In the genomic region with DNA sequence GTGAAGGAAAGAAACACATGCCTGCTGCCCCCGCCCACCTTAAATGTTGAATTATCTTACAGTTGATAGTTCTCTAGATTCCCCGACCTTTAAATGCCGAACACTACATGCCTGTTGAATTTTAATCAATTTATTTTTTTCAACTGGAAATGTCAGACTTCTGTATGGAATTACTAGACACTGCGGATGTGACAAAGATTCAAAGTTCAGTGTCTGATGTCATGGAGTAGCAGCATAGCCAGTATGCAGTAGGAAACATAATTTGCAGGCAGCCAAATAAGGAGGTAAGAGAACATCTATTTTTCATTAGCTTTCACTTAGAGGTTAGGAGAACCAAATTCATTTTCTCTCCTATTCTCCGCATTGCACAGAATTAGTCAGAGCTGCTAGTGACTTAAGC, we compare ENCODE assay signal across 19 mouse cellular contexts.
A peak's percentile ranks its signal among the peaks of the same experiment; 100 is the strongest.
DNase-seq lines count a peak whose midpoint lies in the region; ATAC-seq lines count a peak whose summit lies in the region.
"Had no signal": no experiment of that assay in that cellular context is flagged by ENCODE, and none has a peak within 500 bp of the region (broad histone marks: within the 10 kb centered on the region; RNA-seq: fewer than 3 reads in every experiment).

No protein-coding gene starts in this region.

- no peak overlapping the region for H3K9ac ChIP-seq in forebrain, embryonic 13.5 days
- H3K9ac ChIP-seq in forebrain, embryonic 15.5 days (replicated peaks), result no peak overlapping the region
- no peak overlapping the region for H3K9ac ChIP-seq in hindbrain, embryonic 14.5 days
- H3K9ac ChIP-seq in hindbrain, embryonic 13.5 days, result no peak overlapping the region
- no peak overlapping the region for H3K9ac ChIP-seq in midbrain, embryonic 13.5 days (replicated peaks)
- H3K9ac ChIP-seq in midbrain, embryonic 15.5 days, result no peak overlapping the region
- H3K9ac ChIP-seq: embryonic facial prominence, embryonic 12.5 days had no signal

- H3K4me1 ChIP-seq in forebrain, embryonic 13.5 days, result peaks cover 8% of the 10 kb centered on the region
- H3K4me1 ChIP-seq in forebrain, embryonic 15.5 days, result 0 out of 2 replicates have a peak, but pooled peaks cover 4% of the 10 kb centered on the region
- no peaks in the 10 kb centered on the region for H3K4me1 ChIP-seq in hindbrain, embryonic 14.5 days (replicated peaks; ENCODE audit: control insufficient read depth, insufficient read depth, low read length)
- peaks cover 6% of the 10 kb centered on the region for H3K4me1 ChIP-seq in hindbrain, embryonic 13.5 days (replicated peaks)
- peaks cover 8% of the 10 kb centered on the region for H3K4me1 ChIP-seq in midbrain, embryonic 13.5 days (replicated peaks)
- H3K4me1 ChIP-seq in midbrain, embryonic 10.5 days, result peaks cover 10% of the 10 kb centered on the region
- H3K4me1 ChIP-seq in midbrain, embryonic 15.5 days, result peaks cover 5% of the 10 kb centered on the region; the same call in 1 of the 2 replicates
- H3K4me1 ChIP-seq: embryonic facial prominence, embryonic 12.5 days; heart, embryonic 10.5 days had no signal

- peak; percentile 21; the same call in 1 of the 2 replicates for ATAC-seq in forebrain, embryonic 13.5 days
- ATAC-seq in forebrain, embryonic 15.5 days (replicated peaks), result no peak
- ATAC-seq in hindbrain, embryonic 14.5 days (ENCODE audit: low FRiP score), result 0 out of 2 replicates have a peak, but pooled peaks have one; percentile 11
- no peak for ATAC-seq in hindbrain, embryonic 13.5 days (ENCODE audit: low FRiP score)
- peak; percentile 17; the same call in 1 of the 2 replicates for ATAC-seq in midbrain, embryonic 13.5 days
- peak; percentile 56 for ATAC-seq in midbrain, embryonic 15.5 days (replicated peaks)
- ATAC-seq: inflammation-experienced regulatory T-cells, adult 6 months; intestine, postnatal 0 days had no signal

- H3K27ac ChIP-seq in forebrain, embryonic 13.5 days, result no peak overlapping the region
- H3K27ac ChIP-seq in forebrain, embryonic 15.5 days (replicated peaks), result no peak overlapping the region
- no peak overlapping the region for H3K27ac ChIP-seq in hindbrain, embryonic 14.5 days
- H3K27ac ChIP-seq in hindbrain, embryonic 13.5 days, result no peak overlapping the region
- H3K27ac ChIP-seq in midbrain, embryonic 13.5 days, result no peak overlapping the region
- no peak overlapping the region for H3K27ac ChIP-seq in midbrain, embryonic 10.5 days (replicated peaks)
- H3K27ac ChIP-seq in midbrain, embryonic 15.5 days, result no peak overlapping the region
- H3K27ac ChIP-seq: embryonic facial prominence, embryonic 12.5 days; heart, embryonic 10.5 days had no signal

- no peaks in the 10 kb centered on the region for H3K9me3 ChIP-seq in forebrain, embryonic 13.5 days (replicated peaks)
- no peaks in the 10 kb centered on the region for H3K9me3 ChIP-seq in forebrain, embryonic 15.5 days
- no peaks in the 10 kb centered on the region for H3K9me3 ChIP-seq in hindbrain, embryonic 14.5 days (ENCODE audit: control insufficient read depth, low read length)
- no peaks in the 10 kb centered on the region for H3K9me3 ChIP-seq in hindbrain, embryonic 13.5 days
- H3K9me3 ChIP-seq in midbrain, embryonic 13.5 days, result no peaks in the 10 kb centered on the region
- H3K9me3 ChIP-seq in midbrain, embryonic 10.5 days (replicated peaks), result no peaks in the 10 kb centered on the region
- no peaks in the 10 kb centered on the region for H3K9me3 ChIP-seq in midbrain, embryonic 15.5 days
- H3K9me3 ChIP-seq: embryonic facial prominence, embryonic 12.5 days; heart, embryonic 10.5 days had no signal

- DNase-seq in hindbrain, embryonic 14.5 days (ENCODE audit: low spot score), result no peak
- DNase-seq in midbrain, embryonic 10.5 days (ENCODE audit: low spot score), result no peak
- DNase-seq in right cerebral cortex, adult 2 months (ENCODE audit: low spot score in 2 of 2), result no peak
- DNase-seq: adrenal gland, postnatal 10 days; cerebellum, adult 11-12 months; cerebellum, adult 9-10 months; gastrocnemius, postnatal 36 days; heart, adult 18-20 months; heart, postnatal 10 days; heart, postnatal 4 days had no signal

- H3K4me3 ChIP-seq in forebrain, embryonic 13.5 days, result no peak overlapping the region
- H3K4me3 ChIP-seq in forebrain, embryonic 15.5 days, result no peak overlapping the region
- no peak overlapping the region for H3K4me3 ChIP-seq in hindbrain, embryonic 14.5 days (replicated peaks; ENCODE audit: low read length)
- no peak overlapping the region for H3K4me3 ChIP-seq in hindbrain, embryonic 13.5 days
- no peak overlapping the region for H3K4me3 ChIP-seq in midbrain, embryonic 13.5 days (replicated peaks)
- H3K4me3 ChIP-seq in midbrain, embryonic 10.5 days, result no peak overlapping the region
- no peak overlapping the region for H3K4me3 ChIP-seq in midbrain, embryonic 15.5 days
- H3K4me3 ChIP-seq: embryonic facial prominence, embryonic 12.5 days; heart, embryonic 10.5 days had no signal

- no peaks in the 10 kb centered on the region for H3K27me3 ChIP-seq in forebrain, embryonic 13.5 days
- H3K27me3 ChIP-seq in forebrain, embryonic 15.5 days, result no peaks in the 10 kb centered on the region
- no peaks in the 10 kb centered on the region for H3K27me3 ChIP-seq in hindbrain, embryonic 14.5 days (ENCODE audit: control insufficient read depth, insufficient read depth, low read length)
- no peaks in the 10 kb centered on the region for H3K27me3 ChIP-seq in hindbrain, embryonic 13.5 days
- H3K27me3 ChIP-seq in midbrain, embryonic 13.5 days, result no peaks in the 10 kb centered on the region
- no peaks in the 10 kb centered on the region for H3K27me3 ChIP-seq in midbrain, embryonic 10.5 days (ENCODE audit: low read depth, poor library complexity, severe bottlenecking)
- H3K27me3 ChIP-seq in midbrain, embryonic 15.5 days (replicated peaks), result no peaks in the 10 kb centered on the region
- H3K27me3 ChIP-seq: embryonic facial prominence, embryonic 12.5 days had no signal

- H3K4me2 ChIP-seq in forebrain, embryonic 13.5 days, result no peak overlapping the region
- no peak overlapping the region for H3K4me2 ChIP-seq in forebrain, embryonic 15.5 days (replicated peaks)
- H3K4me2 ChIP-seq in hindbrain, embryonic 14.5 days (replicated peaks), result no peak overlapping the region
- no peak overlapping the region for H3K4me2 ChIP-seq in hindbrain, embryonic 13.5 days
- H3K4me2 ChIP-seq in midbrain, embryonic 13.5 days (replicated peaks), result no peak overlapping the region
- no peak overlapping the region for H3K4me2 ChIP-seq in midbrain, embryonic 15.5 days
- H3K4me2 ChIP-seq: embryonic facial prominence, embryonic 12.5 days had no signal

- H3K36me3 ChIP-seq in forebrain, embryonic 13.5 days (ENCODE audit: poor library complexity, severe bottlenecking), result no peaks in the 10 kb centered on the region
- H3K36me3 ChIP-seq in forebrain, embryonic 15.5 days, result no peaks in the 10 kb centered on the region
- no peaks in the 10 kb centered on the region for H3K36me3 ChIP-seq in hindbrain, embryonic 14.5 days (replicated peaks; ENCODE audit: control insufficient read depth, insufficient read depth)
- H3K36me3 ChIP-seq in hindbrain, embryonic 13.5 days, result no peaks in the 10 kb centered on the region
- no peaks in the 10 kb centered on the region for H3K36me3 ChIP-seq in midbrain, embryonic 13.5 days
- H3K36me3 ChIP-seq in midbrain, embryonic 10.5 days, result no peaks in the 10 kb centered on the region
- no peaks in the 10 kb centered on the region for H3K36me3 ChIP-seq in midbrain, embryonic 15.5 days (replicated peaks)
- H3K36me3 ChIP-seq: embryonic facial prominence, embryonic 12.5 days; heart, embryonic 10.5 days had no signal

- 39% methylated on average over 5 of the region's 5 CpGs for WGBS in forebrain, embryonic 13.5 days
- 43% methylated on average over 5 of the region's 5 CpGs for WGBS in forebrain, embryonic 15.5 days
- 43% methylated on average over 5 of the region's 5 CpGs for WGBS in hindbrain, embryonic 14.5 days
- WGBS in hindbrain, embryonic 13.5 days, result 49% methylated on average over 5 of the region's 5 CpGs
- 50% methylated on average over 5 of the region's 5 CpGs for WGBS in midbrain, embryonic 13.5 days
- 58% methylated on average over 5 of the region's 5 CpGs for WGBS in midbrain, embryonic 10.5 days
- 42% methylated on average over 5 of the region's 5 CpGs for WGBS in midbrain, embryonic 15.5 days

Comparison
In these comparisons a context has a peak if more than half of its experiments do, and no peak if none do; other contexts are left out.
1. ATAC-seq: peak in forebrain, embryonic 13.5 days (single experiment), hindbrain, embryonic 14.5 days (single experiment), midbrain, embryonic 13.5 days (single experiment) and midbrain, embryonic 15.5 days (single experiment); none in forebrain, embryonic 15.5 days (single experiment) and hindbrain, embryonic 13.5 days (single experiment).